Mouse (Mus musculus) neural tube, embryonic 14.5 days (tissue): ENCODE measurements around the gene Ctnna3. TPM values are rescaled to one million over a fixed set of nuclear protein-coding genes. Genes with fewer than 3 reads are reported as not detected.

Source experiments
- ATAC-seq: fragments of 200-750 bp; cut with Nextera tagmentation; 2 replicates; pipeline ENCODE4 v1.8.0; 2017; ENCODE audit warnings: low read depth, mild to moderate bottlenecking, moderate TSS enrichment, moderate library complexity
- H3K27ac ChIP-seq: fragments of 300-500 bp; sonication (generic); 2 replicates; pipeline ENCODE4 v1.5.1; 2014; ENCODE audit warnings: low read depth, mild to moderate bottlenecking, control low read depth, low read length, moderate library complexity, mixed read lengths
- H3K27me3 ChIP-seq: fragments of 300-500 bp; sonication (generic); 2 replicates; pipeline ENCODE4 v1.6.1; 2014; ENCODE audit warnings: low read length; ENCODE audit not compliant: control insufficient read depth, insufficient read depth
- H3K36me3 ChIP-seq: fragments of 300-500 bp; sonication (generic); 2 replicates; pipeline ENCODE4 v1.6.1; 2014; ENCODE audit warnings: low read length, mixed read lengths; ENCODE audit not compliant: control insufficient read depth, insufficient read depth
- H3K4me1 ChIP-seq: fragments of 300-500 bp; sonication (generic); 2 replicates; pipeline ENCODE4 v1.6.1; 2014; ENCODE audit warnings: low read length; ENCODE audit not compliant: control insufficient read depth, insufficient read depth
- H3K4me2 ChIP-seq: fragments of 300-500 bp; sonication (generic); 2 replicates; pipeline ENCODE4 v1.6.1; 2014; ENCODE audit warnings: mild to moderate bottlenecking, low read depth, low read length, control low read depth
- H3K4me3 ChIP-seq: fragments of 300-500 bp; sonication (generic); 2 replicates; pipeline ENCODE4 v1.5.1; 2014; ENCODE audit warnings: low read depth, low read length, control low read depth, mixed read lengths
- H3K9ac ChIP-seq: fragments of 300-500 bp; sonication (generic); replicated peaks from 2 replicates; pipeline ENCODE4 v1.6.1; 2014; ENCODE audit warnings: low read depth, mild to moderate bottlenecking, control low read depth, low read length, mixed read lengths
- H3K9me3 ChIP-seq: fragments of 300-500 bp; sonication (generic); 2 replicates; pipeline ENCODE4 v1.6.1; 2016; ENCODE audit warnings: low read length; ENCODE audit not compliant: control insufficient read depth
- WGBS: fragments of 180-500 bp; shearing (Covaris S2); extraction: QIAGEN DNeasy Blood & Tissue Kit; methylation state at CpG from one replicate; pipeline ENCODE4 v1.1.7; 2014; 5-methylcytosine and 5-hydroxymethylcytosine counted together
- polyA plus RNA-seq: library from polyadenylated mRNA; unstranded; fragments of >200 nt; fragmentation: Nextera tagmentation; extraction: Ambion mirVana; gene quantifications from 2 replicates; pipeline ENCODE4 v1.2.1, GENCODE M21; 2014

Ctnna3 gene
- polyA plus RNA-seq, 1 experiment from 2014 or later, result 16.5 TPM

- 80% methylated on average over 4 of the region's 4 CpGs for WGBS
Observed at GRCm38 (mm10) chr10:63851946-63852345, 422.0 kb downstream of the Ctnna3 start.

GRCm38 (mm10) chr10:63869123-63869522 is 439.2 kb downstream of the Ctnna3 start:
- H3K27me3 ChIP-seq, result no peaks in the 10 kb centered on the region
- no peaks in the 10 kb centered on the region for H3K9me3 ChIP-seq
- H3K4me3 ChIP-seq, result no peak overlapping the region
- no peak overlapping the region for H3K9ac ChIP-seq
- H3K27ac ChIP-seq, result no peak overlapping the region
- no peak for ATAC-seq
- no peak overlapping the region for H3K4me2 ChIP-seq
- WGBS, result 89% methylated on average over 7 of the region's 7 CpGs
- no peaks in the 10 kb centered on the region for H3K36me3 ChIP-seq
- no peaks in the 10 kb centered on the region for H3K4me1 ChIP-seq

More at GRCm38 (mm10) chr10:63851946-63852345, 422.0 kb downstream of the Ctnna3 start:
- no peaks in the 10 kb centered on the region for H3K9me3 ChIP-seq
- no peak overlapping the region for H3K4me3 ChIP-seq
- no peak overlapping the region for H3K27ac ChIP-seq
- no peaks in the 10 kb centered on the region for H3K4me1 ChIP-seq
- H3K9ac ChIP-seq, result no peak overlapping the region
- no peak overlapping the region for H3K4me2 ChIP-seq
- no peaks in the 10 kb centered on the region for H3K27me3 ChIP-seq
- H3K36me3 ChIP-seq, result no peaks in the 10 kb centered on the region
- ATAC-seq, result no peak

- 62% methylated on average over 5 of the region's 5 CpGs for WGBS
- no peaks in the 10 kb centered on the region for H3K9me3 ChIP-seq
- no peak for ATAC-seq
Observed at GRCm38 (mm10) chr10:63880462-63880903, 450.6 kb downstream of the Ctnna3 start.

GRCm38 (mm10) chr10:63886449-63887088 is 456.7 kb downstream of the Ctnna3 start:
- no peaks in the 10 kb centered on the region for H3K9me3 ChIP-seq
- H3K9ac ChIP-seq, result no peak overlapping the region
- H3K27ac ChIP-seq, result no peak overlapping the region
- 91% methylated on average over 23 of the region's 23 CpGs for WGBS
- no peaks in the 10 kb centered on the region for H3K4me1 ChIP-seq
- ATAC-seq, result no peak
- no peaks in the 10 kb centered on the region for H3K27me3 ChIP-seq
- H3K4me2 ChIP-seq, result no peak overlapping the region
- no peaks in the 10 kb centered on the region for H3K36me3 ChIP-seq
- H3K4me3 ChIP-seq, result no peak overlapping the region

More at GRCm38 (mm10) chr10:63880462-63880903, 450.6 kb downstream of the Ctnna3 start:
- H3K36me3 ChIP-seq, result no peaks in the 10 kb centered on the region
- H3K27ac ChIP-seq, result no peak overlapping the region
- H3K4me1 ChIP-seq, result no peaks in the 10 kb centered on the region
- no peak overlapping the region for H3K9ac ChIP-seq
- no peak overlapping the region for H3K4me3 ChIP-seq
- H3K27me3 ChIP-seq, result no peaks in the 10 kb centered on the region
- H3K4me2 ChIP-seq, result no peak overlapping the region

- 84% methylated on average over 5 of the region's 5 CpGs for WGBS
- H3K4me3 ChIP-seq, result no peak overlapping the region
- H3K27ac ChIP-seq, result no peak overlapping the region
- H3K9ac ChIP-seq, result no peak overlapping the region
- no peaks in the 10 kb centered on the region for H3K9me3 ChIP-seq
- no peak overlapping the region for H3K4me2 ChIP-seq
- no peaks in the 10 kb centered on the region for H3K4me1 ChIP-seq
- no peaks in the 10 kb centered on the region for H3K27me3 ChIP-seq
- no peaks in the 10 kb centered on the region for H3K36me3 ChIP-seq
- ATAC-seq, result no peak
Observed at GRCm38 (mm10) chr10:63894612-63895011, 464.7 kb downstream of the Ctnna3 start.

GRCm38 (mm10) chr10:63899891-63900290 is 470.0 kb downstream of the Ctnna3 start:
- Histone ChIP-seq H3K36me3 (no peaks in the 10 kb centered on the region), H3K9ac (no peak overlapping the region), H3K4me3 (no peak overlapping the region), H3K27me3 (no peaks in the 10 kb centered on the region), H3K4me2 (no peak overlapping the region), H3K9me3 (no peaks in the 10 kb centered on the region), H3K27ac (no peak overlapping the region), H3K4me1 (no peaks in the 10 kb centered on the region)
- ATAC-seq, result no peak

GRCm38 (mm10) chr10:63908878-63909277 is 479.0 kb downstream of the Ctnna3 start:
- Histone ChIP-seq H3K27me3 (no peaks in the 10 kb centered on the region), H3K27ac (no peak overlapping the region), H3K4me3 (no peak overlapping the region), H3K9ac (no peak overlapping the region), H3K4me2 (no peak overlapping the region), H3K4me1 (no peaks in the 10 kb centered on the region), H3K9me3 (no peaks in the 10 kb centered on the region), H3K36me3 (no peaks in the 10 kb centered on the region)
- ATAC-seq, result no peak

GRCm38 (mm10) chr10:63927334-63927733 is 497.4 kb downstream of the Ctnna3 start, which contains the start of gene Gm10118:
Gene Gm10118 (minus strand): TSS chr10:63927434.
- H3K4me1 ChIP-seq, result no peaks in the 10 kb centered on the region
- H3K4me3 ChIP-seq, result no peak within 1 kb of the TSS
- no peaks in the 10 kb centered on the region for H3K9me3 ChIP-seq
- H3K36me3 ChIP-seq, result no peaks in the 10 kb centered on the region
- no peaks in the 10 kb centered on the region for H3K27me3 ChIP-seq
- no peak within 1 kb of the TSS for H3K27ac ChIP-seq
- H3K4me2 ChIP-seq, result no peak within 1 kb of the TSS
- no peak for ATAC-seq
- no peak within 1 kb of the TSS for H3K9ac ChIP-seq

- no peak overlapping the region for H3K4me3 ChIP-seq
- no peaks in the 10 kb centered on the region for H3K27me3 ChIP-seq
- no peaks in the 10 kb centered on the region for H3K4me1 ChIP-seq
- no peaks in the 10 kb centered on the region for H3K36me3 ChIP-seq
- H3K9ac ChIP-seq, result no peak overlapping the region
- 74% methylated on average over 5 of the region's 5 CpGs for WGBS
- no peak overlapping the region for H3K27ac ChIP-seq
- no peak overlapping the region for H3K4me2 ChIP-seq
- H3K9me3 ChIP-seq, result no peaks in the 10 kb centered on the region
- no peak for ATAC-seq
Observed at GRCm38 (mm10) chr10:63933946-63934345, 504.0 kb downstream of the Ctnna3 start.
